Mouse (Mus musculus): ENCODE data around the gene 1810024B03Rik. TPM values are rescaled to one million over a fixed set of nuclear protein-coding genes. Genes with fewer than 3 reads are reported as not detected.
"Not testable (repeated sequence)": the region's sequence is repeated elsewhere in the genome, so short reads cannot be mapped to it uniquely, and the experiment has no call there.

1810024B03Rik gene
- polyA plus RNA-seq, 1 experiment from 2014 or later = 2.8 TPM

GRCm38 (mm10) chr2:127182598-127183381 is 25.3 kb downstream of the 1810024B03Rik start:
- no peak for TF ChIP-seq CTCF (IDR thresholded peaks at IDR 0.05; ENCODE audit: low read depth)
- Histone ChIP-seq H3K9ac (peak overlapping the region; percentile 68), H3K4me3 (ENCODE audit: low read depth, low read length) (peak overlapping the region; percentile 49), H3K27me3 (ENCODE audit: insufficient read depth, low read length) (no peaks in the 10 kb centered on the region), H3K4me1 (ENCODE audit: insufficient read depth) (no peaks in the 10 kb centered on the region), H3K4me2 (peak overlapping the region; percentile 69), H3K9me3 (ENCODE audit: low read depth, low read length) (no peaks in the 10 kb centered on the region), H3K36me3 (ENCODE audit: insufficient read depth) (no peaks in the 10 kb centered on the region), H3K27ac (ENCODE audit: low read depth) (peak overlapping the region; percentile 80)
- DNase-seq (peak; percentile 93), ATAC-seq (ENCODE audit: insufficient read depth) (peak; percentile 100)
- WGBS = 1% methylated on average over 17 of the region's 17 CpGs

GRCm38 (mm10) chr2:127166261-127166660 is 41.8 kb downstream of the 1810024B03Rik start:
- not testable (repeated sequence) for ATAC-seq (ENCODE audit: insufficient read depth); H3K4me1 ChIP-seq (ENCODE audit: insufficient read depth); H3K4me2 ChIP-seq; H3K36me3 ChIP-seq (ENCODE audit: insufficient read depth); H3K9me3 ChIP-seq (ENCODE audit: low read depth, low read length); H3K4me3 ChIP-seq (ENCODE audit: low read depth, low read length); H3K27ac ChIP-seq (ENCODE audit: low read depth); H3K9ac ChIP-seq; H3K27me3 ChIP-seq (ENCODE audit: insufficient read depth, low read length)
- TF ChIP-seq CTCF (IDR thresholded peaks at IDR 0.05; ENCODE audit: low read depth) = peak; percentile 48
- 16% methylated on average over 1 of the region's 1 CpGs for WGBS
- DNase-seq = peak; percentile 86

- Histone ChIP-seq H3K9ac (no peak overlapping the region), H3K27me3 (ENCODE audit: insufficient read depth, low read length) (no peaks in the 10 kb centered on the region), H3K27ac (ENCODE audit: low read depth) (no peak overlapping the region), H3K9me3 (ENCODE audit: low read depth, low read length) (no peaks in the 10 kb centered on the region), H3K36me3 (ENCODE audit: insufficient read depth) (no peaks in the 10 kb centered on the region), H3K4me1 (ENCODE audit: insufficient read depth) (no peaks in the 10 kb centered on the region), H3K4me2 (no peak overlapping the region), H3K4me3 (ENCODE audit: low read depth, low read length) (no peak overlapping the region)
- no peak for DNase-seq
- no peak for ATAC-seq (ENCODE audit: insufficient read depth)
- WGBS = 46% methylated on average over 4 of the region's 4 CpGs
- no peak for TF ChIP-seq CTCF (IDR thresholded peaks at IDR 0.05; ENCODE audit: low read depth)
These were observed 42.4 kb downstream of the 1810024B03Rik start for GRCm38 (mm10) chr2:127165675-127166074.

GRCm38 (mm10) chr2:127145699-127146098 is 62.4 kb downstream of the 1810024B03Rik start:
- peaks cover 8% of the 10 kb centered on the region for H3K36me3 ChIP-seq (ENCODE audit: insufficient read depth)
- 72% methylated on average over 3 of the region's 3 CpGs for WGBS
- DNase-seq = no peak

GRCm38 (mm10) chr2:127143158-127144063 is 64.7 kb downstream of the 1810024B03Rik start, which contains the start of gene Itpripl1:
Itpripl1 (minus strand) TSS chr2:127143442.
- WGBS = 3% methylated on average over 31 of the region's 31 CpGs
- peak within 1 kb of the TSS; percentile 70 for H3K4me2 ChIP-seq
- no peak for TF ChIP-seq CTCF (IDR thresholded peaks at IDR 0.05; ENCODE audit: low read depth)
- ATAC-seq (ENCODE audit: insufficient read depth) (peak; percentile 96), DNase-seq (peak; percentile 84)
- peak within 1 kb of the TSS; percentile 18; the same call in 1 of the 2 replicates for H3K27ac ChIP-seq (ENCODE audit: low read depth)
- no peaks in the 10 kb centered on the region for H3K27me3 ChIP-seq (ENCODE audit: insufficient read depth, low read length)
- peak within 1 kb of the TSS; percentile 58 for H3K9ac ChIP-seq
- peak within 1 kb of the TSS; percentile 62 for H3K4me3 ChIP-seq (ENCODE audit: low read depth, low read length)
- peaks cover 21% of the 10 kb centered on the region for H3K36me3 ChIP-seq (ENCODE audit: insufficient read depth)
- no peaks in the 10 kb centered on the region for H3K9me3 ChIP-seq (ENCODE audit: low read depth, low read length)
- peaks cover 10% of the 10 kb centered on the region; the same call in 1 of the 2 replicates for H3K4me1 ChIP-seq (ENCODE audit: insufficient read depth)

More at GRCm38 (mm10) chr2:127145699-127146098, 62.4 kb downstream of the 1810024B03Rik start:
- H3K27ac ChIP-seq (ENCODE audit: low read depth) = no peak overlapping the region
- H3K4me3 ChIP-seq (ENCODE audit: low read depth, low read length) = no peak overlapping the region
- no peak for TF ChIP-seq CTCF (IDR thresholded peaks at IDR 0.05; ENCODE audit: low read depth)
- no peak overlapping the region for H3K9ac ChIP-seq
- H3K9me3 ChIP-seq (ENCODE audit: low read depth, low read length) = no peaks in the 10 kb centered on the region
- H3K4me2 ChIP-seq = no peak overlapping the region
- ATAC-seq (ENCODE audit: insufficient read depth) = no peak
- no peaks in the 10 kb centered on the region for H3K27me3 ChIP-seq (ENCODE audit: insufficient read depth, low read length)
- H3K4me1 ChIP-seq (ENCODE audit: insufficient read depth) = peaks cover 10% of the 10 kb centered on the region; the same call in 1 of the 2 replicates

GRCm38 (mm10) chr2:127142577-127143157 is 65.4 kb downstream of the 1810024B03Rik start:
- 11% methylated on average over 6 of the region's 6 CpGs for WGBS
- H3K27ac ChIP-seq (ENCODE audit: low read depth) = no peak overlapping the region
- no peak for TF ChIP-seq CTCF (IDR thresholded peaks at IDR 0.05; ENCODE audit: low read depth)

More at GRCm38 (mm10) chr2:127142577-127143157, 65.4 kb downstream of the 1810024B03Rik start:
- Histone ChIP-seq H3K4me3 (ENCODE audit: low read depth, low read length) (peak overlapping the region; percentile 62), H3K9me3 (ENCODE audit: low read depth, low read length) (no peaks in the 10 kb centered on the region), H3K27me3 (ENCODE audit: insufficient read depth, low read length) (no peaks in the 10 kb centered on the region), H3K9ac (peak overlapping the region; percentile 58), H3K4me2 (peak overlapping the region; percentile 70), H3K36me3 (ENCODE audit: insufficient read depth) (peaks cover 21% of the 10 kb centered on the region), H3K4me1 (ENCODE audit: insufficient read depth) (peaks cover 10% of the 10 kb centered on the region; the same call in 1 of the 2 replicates)
- peak; percentile 13; the same call in 1 of the 2 replicates for ATAC-seq (ENCODE audit: insufficient read depth)
- no peak for DNase-seq
